Mouse (Mus musculus) kidney, embryonic 14.5 days (tissue): ENCODE data around the gene Crabp2. TPM values are rescaled to one million over a fixed set of nuclear protein-coding genes. Genes with fewer than 3 reads are reported as not detected.
A peak's percentile ranks its signal among the peaks of the same experiment; 100 is the strongest.

Experiments
- ATAC-seq: fragments of 200-750 bp; cut with Nextera tagmentation; 2 replicates; pipeline ENCODE4 v1.8.0; 2017; ENCODE audit warnings: moderate number of reproducible peaks, mild to moderate bottlenecking, moderate TSS enrichment, moderate library complexity; ENCODE audit not compliant: low FRiP score, low TSS enrichment
- H3K27ac ChIP-seq: fragments of 300-500 bp; sonication (generic); 2 replicates; pipeline ENCODE4 v1.5.1; 2014; ENCODE audit warnings: low read depth, mild to moderate bottlenecking, low read length, moderate library complexity, mixed read lengths
- H3K27me3 ChIP-seq: fragments of 300-500 bp; sonication (generic); 2 replicates; pipeline ENCODE4 v1.6.1; 2014; ENCODE audit warnings: mild to moderate bottlenecking, low read length; ENCODE audit not compliant: control insufficient read depth, insufficient read depth
- H3K36me3 ChIP-seq: fragments of 300-500 bp; sonication (generic); 2 replicates; pipeline ENCODE4 v1.6.1; 2014; ENCODE audit warnings: low read length, mixed read lengths; ENCODE audit not compliant: control insufficient read depth, insufficient read depth
- H3K4me1 ChIP-seq: fragments of 300-500 bp; sonication (generic); 2 replicates; pipeline ENCODE4 v1.6.1; 2014; ENCODE audit warnings: low read length, mixed read lengths; ENCODE audit not compliant: control insufficient read depth, insufficient read depth
- H3K4me2 ChIP-seq: fragments of 300-500 bp; sonication (generic); replicated peaks from 2 replicates; pipeline ENCODE4 v1.6.1; 2014; ENCODE audit warnings: low read depth, mild to moderate bottlenecking, low read length
- H3K4me3 ChIP-seq: fragments of 300-500 bp; sonication (generic); 2 replicates; pipeline ENCODE4 v1.5.1; 2014; ENCODE audit warnings: mild to moderate bottlenecking, low read length
- H3K9ac ChIP-seq: fragments of 300-500 bp; sonication (generic); 2 replicates; pipeline ENCODE4 v1.6.1; 2014; ENCODE audit warnings: low read depth, mild to moderate bottlenecking, low read length, moderate library complexity
- H3K9me3 ChIP-seq: fragments of 300-500 bp; sonication (generic); 2 replicates; pipeline ENCODE4 v1.6.1; 2016; ENCODE audit warnings: low read length; ENCODE audit not compliant: control insufficient read depth
- WGBS: fragments of 180-500 bp; shearing (Covaris S2); extraction: QIAGEN DNeasy Blood & Tissue Kit; methylation state at CpG from one replicate; pipeline ENCODE4 v1.1.7; 2014; 5-methylcytosine and 5-hydroxymethylcytosine counted together
- polyA plus RNA-seq: library from polyadenylated mRNA; unstranded; fragments of >200 nt; fragmentation: Nextera tagmentation; extraction: Ambion mirVana; gene quantifications from 2 replicates; pipeline ENCODE4 v1.2.1, GENCODE M21; 2014

Gene Crabp2
- polyA plus RNA-seq, 1 experiment from 2014 or later: 113 TPM

- Histone ChIP-seq H3K36me3 (peaks cover 6% of the 10 kb centered on the region), H3K27me3 (no peaks in the 10 kb centered on the region), H3K9me3 (no peaks in the 10 kb centered on the region), H3K4me1 (peaks cover 59% of the 10 kb centered on the region), H3K4me2 (peak overlapping the region; percentile 72), H3K4me3 (peak overlapping the region; percentile 46), H3K27ac (peak overlapping the region; percentile 77), H3K9ac (peak overlapping the region; percentile 50; the same call in 1 of the 2 replicates)
- ATAC-seq: peak; percentile 30
- 2% methylated on average over 26 of the region's 26 CpGs for WGBS
These were observed 1.2 kb upstream of the Crabp2 start for GRCm38 (mm10) chr3:87947056-87947810.

GRCm38 (mm10) chr3:87947811-87948199 lies 661 bp upstream of the Crabp2 start:
- Histone ChIP-seq H3K27ac (peak overlapping the region; percentile 77; the same call in 1 of the 2 replicates), H3K36me3 (peaks cover 2% of the 10 kb centered on the region; the same call in 1 of the 2 replicates), H3K4me1 (peaks cover 64% of the 10 kb centered on the region), H3K9ac (peak overlapping the region; percentile 50; the same call in 1 of the 2 replicates), H3K4me2 (peak overlapping the region; percentile 72), H3K9me3 (no peaks in the 10 kb centered on the region), H3K27me3 (no peaks in the 10 kb centered on the region), H3K4me3 (peak overlapping the region; percentile 46)
- 0 out of 2 replicates have a peak, but pooled peaks have one; percentile 17 for ATAC-seq
- WGBS: 0% methylated on average over 17 of the region's 17 CpGs

- peak; percentile 2; the same call in 1 of the 2 replicates for ATAC-seq
- H3K9me3 ChIP-seq: no peaks in the 10 kb centered on the region
- H3K36me3 ChIP-seq: peaks cover 4% of the 10 kb centered on the region; the same call in 1 of the 2 replicates
- peak overlapping the region; percentile 50 for H3K9ac ChIP-seq
- H3K4me3 ChIP-seq: peak overlapping the region; percentile 46
- H3K27me3 ChIP-seq: no peaks in the 10 kb centered on the region
- H3K4me1 ChIP-seq: peaks cover 70% of the 10 kb centered on the region
- peak overlapping the region; percentile 72 for H3K4me2 ChIP-seq
- 7% methylated on average over 16 of the region's 16 CpGs for WGBS
- H3K27ac ChIP-seq: peak overlapping the region; percentile 62; the same call in 1 of the 2 replicates
These were observed 944 bp downstream of the Crabp2 start for GRCm38 (mm10) chr3:87949266-87949954.

GRCm38 (mm10) chr3:87949955-87950515 lies 1.6 kb downstream of the Crabp2 start:
- Histone ChIP-seq H3K4me3 (peak overlapping the region; percentile 46), H3K27me3 (no peaks in the 10 kb centered on the region), H3K9ac (peak overlapping the region; percentile 50), H3K36me3 (peaks cover 4% of the 10 kb centered on the region; the same call in 1 of the 2 replicates), H3K4me2 (peak overlapping the region; percentile 72), H3K27ac (peak overlapping the region; percentile 62; the same call in 1 of the 2 replicates), H3K4me1 (peaks cover 70% of the 10 kb centered on the region), H3K9me3 (no peaks in the 10 kb centered on the region)
- 7% methylated on average over 13 of the region's 13 CpGs for WGBS
- no peak for ATAC-seq

- Histone ChIP-seq H3K4me1 (peaks cover 55% of the 10 kb centered on the region), H3K36me3 (peaks cover 4% of the 10 kb centered on the region; the same call in 1 of the 2 replicates), H3K27me3 (no peaks in the 10 kb centered on the region), H3K9ac (peak overlapping the region; percentile 32), H3K9me3 (no peaks in the 10 kb centered on the region), H3K4me2 (peak overlapping the region; percentile 49), H3K27ac (peak overlapping the region; percentile 51; the same call in 1 of the 2 replicates), H3K4me3 (peak overlapping the region; percentile 20)
- WGBS: 21% methylated on average over 12 of the region's 12 CpGs
- no peak for ATAC-seq
These were observed 3.5 kb downstream of the Crabp2 start for GRCm38 (mm10) chr3:87951946-87952345.

- peaks cover 4% of the 10 kb centered on the region; the same call in 1 of the 2 replicates for H3K36me3 ChIP-seq
- H3K4me2 ChIP-seq: peak overlapping the region; percentile 49
- peak overlapping the region; percentile 51 for H3K27ac ChIP-seq
- no peaks in the 10 kb centered on the region for H3K27me3 ChIP-seq
- peak; percentile 50; the same call in 1 of the 2 replicates for ATAC-seq
- peak overlapping the region; percentile 20 for H3K4me3 ChIP-seq
- peak overlapping the region; percentile 32 for H3K9ac ChIP-seq
- H3K4me1 ChIP-seq: peaks cover 50% of the 10 kb centered on the region
- no peaks in the 10 kb centered on the region for H3K9me3 ChIP-seq
- 5% methylated on average over 5 of the region's 5 CpGs for whole genome bisulfite sequencing
These were observed 4.0 kb downstream of the Crabp2 start for GRCm38 (mm10) chr3:87952440-87952839.

GRCm38 (mm10) chr3:87958056-87958455 lies 9.6 kb downstream of the Crabp2 start:
- Histone ChIP-seq H3K27me3 (no peaks in the 10 kb centered on the region), H3K4me3 (no peak overlapping the region), H3K9me3 (no peaks in the 10 kb centered on the region), H3K9ac (no peak overlapping the region), H3K4me2 (no peak overlapping the region), H3K4me1 (peaks cover 29% of the 10 kb centered on the region), H3K27ac (peak overlapping the region; percentile 74), H3K36me3 (peaks cover 4% of the 10 kb centered on the region; the same call in 1 of the 2 replicates)
- 0% methylated on average over 1 of the region's 1 CpGs for WGBS
- ATAC-seq: no peak

- Histone ChIP-seq H3K27me3 (no peaks in the 10 kb centered on the region), H3K9me3 (no peaks in the 10 kb centered on the region), H3K4me2 (no peak overlapping the region), H3K4me3 (no peak overlapping the region), H3K9ac (no peak overlapping the region), H3K36me3 (peaks cover 2% of the 10 kb centered on the region; the same call in 1 of the 2 replicates), H3K27ac (peak overlapping the region; percentile 74), H3K4me1 (peaks cover 25% of the 10 kb centered on the region)
- WGBS: 18% methylated on average over 4 of the region's 4 CpGs
- ATAC-seq: no peak
These were observed 10.0 kb downstream of the Crabp2 start for GRCm38 (mm10) chr3:87958476-87958875.
